Mouse (Mus musculus) CH12.LX (cell line): ENCODE measurements around the gene March10. TPM values are rescaled to one million over a fixed set of nuclear protein-coding genes. Genes with fewer than 3 reads are reported as not detected.

Experiments used
- DNase-seq: peaks from one replicate; pipeline ENCODE4 v3.0.0-alpha.2; 2013; ENCODE audit errors: extremely low read depth
- H3K27ac ChIP-seq: 2 replicates; pipeline ENCODE4 v1.5.1; 2012; ENCODE audit warnings: low read depth, mild to moderate bottlenecking, control low read depth, moderate library complexity; ENCODE audit not compliant: insufficient read depth
- H3K27me3 ChIP-seq: replicated peaks from 2 replicates; pipeline ENCODE3; 2012; ENCODE audit warnings: inconsistent platforms
- H3K36me3 ChIP-seq, 2 experiments: replicated peaks in 1 of 2; 2 replicates each; pipeline versions ENCODE3 to v1.6.1; 2012; ENCODE audit warnings: inconsistent platforms in 1 of 2, low read length in 1 of 2, mild to moderate bottlenecking in 1 of 2, mixed read lengths in 1 of 2, moderate library complexity in 1 of 2; ENCODE audit not compliant: control insufficient read depth in 1 of 2, insufficient read depth in 1 of 2
- H3K4me1 ChIP-seq, 2 experiments: 2 replicates each; pipeline ENCODE4 v1.6.1; 2012; ENCODE audit warnings: inconsistent platforms in 1 of 2, moderate library complexity in 1 of 2; ENCODE audit not compliant: insufficient read depth in 2 of 2, control insufficient read depth in 1 of 2
- H3K4me2 ChIP-seq: 2 replicates; pipeline ENCODE4 v1.6.1; 2012; ENCODE audit warnings: low read depth, mild to moderate bottlenecking, control low read depth; ENCODE audit not compliant: poor library complexity, insufficient read depth, severe bottlenecking
- H3K4me3 ChIP-seq, 3 experiments: fragments of 150-350 bp in 1 of 3; sonication (generic) in 1 of 3; replicated peaks in 1 of 3; 2 replicates each; pipeline versions ENCODE3 to v1.5.1; 2011 to 2012; ENCODE audit warnings: low read depth in 2 of 3, low read length in 2 of 3, mild to moderate bottlenecking in 2 of 3, moderate library complexity in 2 of 3, control low read depth in 1 of 3, improper control_type of control experiment in 1 of 3, inconsistent platforms in 1 of 3, mixed read lengths in 1 of 3; ENCODE audit not compliant: poor library complexity in 1 of 3
- H3K79me2 ChIP-seq: replicated peaks from 2 replicates; pipeline ENCODE4 v1.6.1; 2012; ENCODE audit warnings: mild to moderate bottlenecking, moderate library complexity; ENCODE audit not compliant: control insufficient read depth, poor library complexity, insufficient read depth, severe bottlenecking; ENCODE audit errors: extremely low read depth
- H3K9ac ChIP-seq: 2 replicates; pipeline ENCODE4 v1.6.1; 2012; ENCODE audit warnings: low read depth, mild to moderate bottlenecking, control low read depth, moderate library complexity; ENCODE audit not compliant: insufficient read depth
- H3K9me3 ChIP-seq: replicated peaks from 2 replicates; pipeline ENCODE3; 2012; ENCODE audit warnings: low read length, inconsistent platforms, mixed read lengths
- BHLHE40 ChIP-seq: IDR thresholded peaks from 2 replicates; pipeline ENCODE4 v1.6.1; 2011; ENCODE audit warnings: mild to moderate bottlenecking, low read depth, low read length, improper control_type of control experiment
- CHD2 ChIP-seq: IDR thresholded peaks from 2 replicates; pipeline ENCODE4 v1.6.1; 2011; ENCODE audit warnings: low read length, improper control_type of control experiment
- CTCF ChIP-seq, 2 experiments: IDR thresholded peaks in 1 of 2; conservative IDR thresholded peaks in 1 of 2; 2 replicates each; pipeline ENCODE4 v1.5.1; 2011 to 2012; ENCODE audit warnings: low read depth in 2 of 2, low read length in 2 of 2, improper control_type of control experiment in 1 of 2, inconsistent platforms in 1 of 2, mild to moderate bottlenecking in 1 of 2, moderate library complexity in 1 of 2
- ELF1 ChIP-seq: IDR thresholded peaks from 2 replicates; pipeline ENCODE4 v1.6.1; 2014; ENCODE audit warnings: low read depth, mild to moderate bottlenecking, inconsistent platforms, low read length, improper control_type of control experiment
- EP300 ChIP-seq: IDR thresholded peaks from 2 replicates; pipeline ENCODE4 v1.6.1; 2011; ENCODE audit warnings: low read length, improper control_type of control experiment
- HCFC1 ChIP-seq: IDR thresholded peaks from 2 replicates; pipeline ENCODE4 v1.6.1; 2012; ENCODE audit warnings: low read depth, mild to moderate bottlenecking, inconsistent platforms, low read length, improper control_type of control experiment
- IRF4 ChIP-seq: IDR thresholded peaks from 2 replicates; pipeline ENCODE4 v1.6.1; 2014; ENCODE audit warnings: low read depth, mild to moderate bottlenecking, inconsistent platforms, low read length, improper control_type of control experiment
- JUN ChIP-seq: IDR thresholded peaks from 2 replicates; pipeline ENCODE4 v1.6.1; 2011; ENCODE audit warnings: low read depth, mild to moderate bottlenecking, low read length, improper control_type of control experiment, moderate library complexity; ENCODE audit not compliant: insufficient read depth
- JUND ChIP-seq: conservative IDR thresholded peaks from 2 replicates; pipeline ENCODE4 v1.6.1; 2011; ENCODE audit warnings: low read depth, low read length, improper control_type of control experiment
- MAFK ChIP-seq: IDR thresholded peaks from 2 replicates; pipeline ENCODE4 v1.6.1; 2011; ENCODE audit warnings: low read length, improper control_type of control experiment; ENCODE audit not compliant: insufficient replicate concordance
- MAX ChIP-seq: IDR thresholded peaks from 2 replicates; pipeline ENCODE4 v1.6.1; 2011; ENCODE audit warnings: low read length, improper control_type of control experiment
- MAZ ChIP-seq: IDR thresholded peaks from 2 replicates; pipeline ENCODE4 v1.6.1; 2012; ENCODE audit warnings: low read depth, mild to moderate bottlenecking, inconsistent platforms, low read length, improper control_type of control experiment, moderate library complexity
- MEF2A ChIP-seq: IDR thresholded peaks from 2 replicates; pipeline ENCODE4 v1.6.1; 2014; ENCODE audit warnings: low read depth, mild to moderate bottlenecking, inconsistent platforms, low read length, improper control_type of control experiment, borderline replicate concordance
- MXI1 ChIP-seq: IDR thresholded peaks from 2 replicates; pipeline ENCODE4 v1.6.1; 2011; ENCODE audit warnings: mild to moderate bottlenecking, low read depth, low read length, improper control_type of control experiment
- NELFE ChIP-seq: IDR thresholded peaks from 2 replicates; pipeline ENCODE4 v1.6.1; 2011; ENCODE audit warnings: low read depth, low read length, improper control_type of control experiment
- NRF1 ChIP-seq: IDR thresholded peaks from 2 replicates; pipeline ENCODE4 v1.6.1; 2014; ENCODE audit warnings: low read depth, mild to moderate bottlenecking, inconsistent platforms, low read length, improper control_type of control experiment, moderate library complexity
- PAX5 ChIP-seq: IDR thresholded peaks from 2 replicates; pipeline ENCODE4 v1.6.1; 2012; ENCODE audit warnings: low read length, inconsistent platforms, mixed read lengths
- POLR2A ChIP-seq: IDR thresholded peaks from 2 replicates; pipeline ENCODE4 v1.6.1; 2011; ENCODE audit warnings: low read depth, mild to moderate bottlenecking, improper control_type of control experiment, low read length
- POLR2AphosphoS2 ChIP-seq: IDR thresholded peaks from 2 replicates; pipeline ENCODE4 v1.6.1; 2011; ENCODE audit warnings: low read depth, low read length, improper control_type of control experiment
- RCOR1 ChIP-seq: conservative IDR thresholded peaks from 2 replicates; pipeline ENCODE4 v1.6.1; 2012; ENCODE audit warnings: low read depth, mild to moderate bottlenecking, inconsistent platforms, low read length, improper control_type of control experiment
- SIN3A ChIP-seq: IDR thresholded peaks from 2 replicates; pipeline ENCODE4 v1.6.1; 2012; ENCODE audit warnings: low read length, improper control_type of control experiment, inconsistent platforms
- SMC3 ChIP-seq: IDR thresholded peaks from 2 replicates; pipeline ENCODE4 v1.6.1; 2011; ENCODE audit warnings: low read depth, low read length, improper control_type of control experiment
- TCF12 ChIP-seq: IDR thresholded peaks from 2 replicates; pipeline ENCODE4 v1.6.1; 2014; ENCODE audit warnings: low read depth, mild to moderate bottlenecking, inconsistent platforms, low read length, improper control_type of control experiment
- USF1 ChIP-seq: IDR thresholded peaks from 2 replicates; pipeline ENCODE4 v1.6.1; 2014; ENCODE audit warnings: low read depth, mild to moderate bottlenecking, inconsistent platforms, low read length, improper control_type of control experiment
- ZKSCAN1 ChIP-seq: IDR thresholded peaks from 2 replicates; pipeline ENCODE4 v1.6.1; 2012; ENCODE audit warnings: low read depth, inconsistent platforms, low read length, improper control_type of control experiment, borderline replicate concordance
- ZMIZ1 ChIP-seq: IDR thresholded peaks from 2 replicates; pipeline ENCODE4 v1.6.1; 2012; ENCODE audit warnings: low read depth, mild to moderate bottlenecking, inconsistent platforms, low read length, improper control_type of control experiment
- dilution Hi-C: fragments of 300-500 bp; cut with MboI; formaldehyde crosslinking; loops from 2 replicates; pipeline ENCODE4 v1.14.3; 2020; ENCODE audit warnings: low sequenced_read_pairs; ENCODE audit not compliant: extremely low pct_unique_long_range_greater_than_20kb, extremely low pct_ligation_motif_present
- in situ Hi-C: fragments of 300-500 bp; cut with MboI; formaldehyde crosslinking; loops from 3 replicates; pipeline ENCODE4 v1.14.3; 2019; ENCODE audit warnings: low sequenced_read_pairs, low pct_ligation_motif_present, low pct_unique_long_range_greater_than_20kb, mixed read lengths
- polyA plus RNA-seq: library from polyadenylated mRNA; unstranded; fragments of >175 nt; gene quantifications from 2 replicates; pipeline ENCODE4 v1.2.1, GENCODE M21; 2012; ENCODE audit warnings: low read depth; ENCODE audit not compliant: insufficient read length
- total RNA-seq, 2 experiments: library from RNA; depleted of rRNA; stranded (reverse); fragments of 300-350 nt in 1 of 2; fragments of >200 nt in 1 of 2; gene quantifications; 2 replicates each; pipeline ENCODE4 v1.2.3; 2012 to 2014

The March10 gene
- total and polyA plus RNA-seq, 3 experiments: not detected

DNA sequence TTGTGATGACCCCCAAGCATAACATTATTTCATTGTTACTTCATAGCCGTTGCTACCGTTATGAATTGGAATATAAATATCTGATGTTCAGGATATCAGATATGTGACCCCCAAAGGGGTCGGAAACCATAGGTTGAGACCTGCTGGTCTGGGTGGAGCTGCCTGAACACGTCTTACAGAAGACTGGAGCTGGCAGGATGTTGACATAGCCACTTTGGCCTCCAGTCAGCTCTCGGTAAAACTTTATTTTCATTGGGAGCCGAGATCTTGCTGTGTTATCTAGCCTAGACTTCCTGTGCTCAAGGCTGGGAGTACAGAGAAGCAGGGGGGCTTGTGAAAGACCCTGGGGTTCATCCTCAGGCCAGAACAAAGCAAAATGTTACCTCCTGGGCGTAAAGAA lies 100.2 kb downstream of the March10 start:
- in situ Hi-C loops (no loop called here), dilution Hi-C loops (no loop called here)
- no peak overlapping the region for H3K4me3 ChIP-seq
- H3K4me2 ChIP-seq: no peak overlapping the region
- H3K27me3 ChIP-seq: peaks cover 5% of the 10 kb centered on the region
- no peak for DNase-seq
- no peaks in the 10 kb centered on the region for H3K79me2 ChIP-seq
- H3K36me3 ChIP-seq: no peaks in the 10 kb centered on the region
- no peak for TF ChIP-seq RCOR1
- no peak for TF ChIP-seq SMC3
- no peak for TF ChIP-seq JUND
- no peak for TF ChIP-seq MXI1
- no peak for TF ChIP-seq CHD2
- TF ChIP-seq ZKSCAN1: no peak
- TF ChIP-seq ZMIZ1: no peak
- TF ChIP-seq EP300: no peak
- TF ChIP-seq NELFE: no peak
- TF ChIP-seq POLR2A: no peak
- no peak for TF ChIP-seq JUN
- TF ChIP-seq ELF1: no peak
- TF ChIP-seq POLR2AphosphoS2: no peak
- TF ChIP-seq USF1: no peak
- TF ChIP-seq MEF2A: no peak
- no peak overlapping the region for H3K27ac ChIP-seq
- H3K9ac ChIP-seq: no peak overlapping the region
- H3K9me3 ChIP-seq: no peaks in the 10 kb centered on the region
- H3K4me1 ChIP-seq: no peaks in the 10 kb centered on the region

- Histone ChIP-seq H3K9me3 (no peaks in the 10 kb centered on the region), H3K4me2 (no peak overlapping the region), H3K36me3 (no peaks in the 10 kb centered on the region)
- TF ChIP-seq CHD2: no peak
- TF ChIP-seq MEF2A: no peak
- no peak for TF ChIP-seq EP300
- no peak for TF ChIP-seq JUND
- no peak for TF ChIP-seq HCFC1
- no peak for TF ChIP-seq NRF1
- TF ChIP-seq CTCF (conservative IDR thresholded peaks at IDR 0.05 in 1 of 2, IDR thresholded peaks at IDR 0.05 in 1 of 2; ENCODE audit: low read depth in 2 of 2, low read length in 2 of 2): no peak
- no peak for TF ChIP-seq POLR2A
- TF ChIP-seq BHLHE40: no peak
- TF ChIP-seq RCOR1: no peak
- no peak for TF ChIP-seq ZMIZ1
- no peak for TF ChIP-seq SIN3A
- no peak for TF ChIP-seq TCF12
- TF ChIP-seq IRF4: no peak
- no peak for TF ChIP-seq ELF1
- TF ChIP-seq POLR2AphosphoS2: no peak
- no peak for TF ChIP-seq MAZ
- no peak for TF ChIP-seq PAX5
- no peak for TF ChIP-seq MAFK
- TF ChIP-seq MAX: no peak
- TF ChIP-seq, all 38 proteins: peak for 0
- Histone ChIP-seq H3K27me3 (no peaks in the 10 kb centered on the region), H3K9ac (no peak overlapping the region), H3K4me1 (peaks cover 3 to 8% of the 10 kb centered on the region in 2 experiments; a peak in 3 of 4 replicates), H3K27ac (no peak overlapping the region), H3K79me2 (no peaks in the 10 kb centered on the region), H3K4me3 (no peak overlapping the region)
- in situ Hi-C loops: no loop called here
- no peak for DNase-seq
- dilution Hi-C loops: no loop called here
Measured at GRCm38 (mm10) chr11:105353891-105354280, 102.6 kb downstream of the March10 start.
